Mouse (Mus musculus) liver, embryonic 13.5 days (tissue): Measurements from ENCODE around the gene Btd. TPM values are rescaled to one million over a fixed set of nuclear protein-coding genes. Genes with fewer than 3 reads are reported as not detected.

Source experiments
- ATAC-seq: fragments of 200-750 bp; cut with Nextera tagmentation; 2 replicates; pipeline ENCODE4 v1.8.0; 2017; ENCODE audit warnings: low read depth, mild to moderate bottlenecking, moderate number of reproducible peaks, moderate library complexity
- DNase-seq: peaks from one replicate; pipeline ENCODE4 v3.0.0; 2022
- H3K27ac ChIP-seq: fragments of 300-500 bp; sonication (generic); 2 replicates; pipeline ENCODE4 v1.5.1; 2015; ENCODE audit warnings: moderate library complexity, mild to moderate bottlenecking, inconsistent platforms
- H3K27me3 ChIP-seq: fragments of 300-500 bp; sonication (generic); 2 replicates; pipeline ENCODE4 v1.6.1; 2015; ENCODE audit warnings: mild to moderate bottlenecking, inconsistent platforms
- H3K36me3 ChIP-seq: fragments of 300-500 bp; sonication (generic); 2 replicates; pipeline ENCODE4 v1.6.1; 2015; ENCODE audit warnings: mild to moderate bottlenecking, inconsistent platforms
- H3K4me1 ChIP-seq: fragments of 300-500 bp; sonication (generic); replicated peaks from 2 replicates; pipeline ENCODE4 v1.6.1; 2015; ENCODE audit warnings: inconsistent platforms
- H3K4me2 ChIP-seq: fragments of 300-500 bp; sonication (generic); 2 replicates; pipeline ENCODE4 v1.6.1; 2015; ENCODE audit warnings: inconsistent platforms, mild to moderate bottlenecking, moderate library complexity
- H3K4me3 ChIP-seq: fragments of 300-500 bp; sonication (generic); replicated peaks from 2 replicates; pipeline ENCODE4 v1.5.1; 2015; ENCODE audit warnings: mild to moderate bottlenecking, inconsistent platforms
- H3K9ac ChIP-seq: fragments of 300-500 bp; sonication (generic); 2 replicates; pipeline ENCODE4 v1.6.1; 2015; ENCODE audit warnings: mild to moderate bottlenecking, inconsistent platforms
- H3K9me3 ChIP-seq: fragments of 300-500 bp; sonication (generic); replicated peaks from 2 replicates; pipeline ENCODE4 v1.6.1; 2016; ENCODE audit warnings: inconsistent platforms
- WGBS: fragments of 180-500 bp; shearing (Covaris S2); methylation state at CpG from one replicate; pipeline ENCODE4 v1.1.7; 2015; ENCODE audit not compliant: insufficient replicate concordance; 5-methylcytosine and 5-hydroxymethylcytosine counted together
- polyA plus RNA-seq: library from polyadenylated mRNA; unstranded; fragments of >200 nt; fragmentation: Nextera tagmentation; extraction: Ambion mirVana; gene quantifications from 2 replicates; pipeline ENCODE4 v1.2.1, GENCODE M21; 2015

Btd gene
- polyA plus RNA-seq, 1 experiment from 2014 or later = 8.9 TPM

DNA sequence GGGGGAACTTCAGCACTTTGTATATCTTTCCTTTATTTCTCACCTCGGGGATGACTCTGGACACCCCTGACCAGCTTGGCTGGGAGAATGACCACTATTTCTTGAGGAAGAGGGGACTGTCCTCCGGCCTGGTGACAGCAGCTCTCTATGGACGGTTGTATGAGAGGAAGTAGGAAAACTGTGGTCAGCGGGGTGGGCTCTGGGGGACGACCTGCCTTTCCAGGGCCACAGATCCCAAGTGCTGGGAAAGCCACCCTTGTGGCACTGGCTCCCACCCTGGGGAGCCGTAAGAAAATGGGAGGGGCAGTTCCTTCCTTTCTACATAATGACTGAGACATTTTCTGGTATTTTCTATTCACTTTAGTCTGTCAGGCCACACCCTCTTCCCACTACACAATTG lies 26.9 kb downstream of the Btd start:
- H3K27me3 ChIP-seq = no peaks in the 10 kb centered on the region
- ATAC-seq (no peak), DNase-seq (no peak)
- H3K9me3 ChIP-seq = no peaks in the 10 kb centered on the region
- no peak overlapping the region for H3K4me3 ChIP-seq
- H3K27ac ChIP-seq = no peak overlapping the region
- peaks cover 12% of the 10 kb centered on the region for H3K36me3 ChIP-seq
- 55% methylated on average over 6 of the region's 6 CpGs for WGBS
- H3K4me1 ChIP-seq = peaks cover 41% of the 10 kb centered on the region
- no peak overlapping the region for H3K4me2 ChIP-seq
- H3K9ac ChIP-seq = no peak overlapping the region

DNA sequence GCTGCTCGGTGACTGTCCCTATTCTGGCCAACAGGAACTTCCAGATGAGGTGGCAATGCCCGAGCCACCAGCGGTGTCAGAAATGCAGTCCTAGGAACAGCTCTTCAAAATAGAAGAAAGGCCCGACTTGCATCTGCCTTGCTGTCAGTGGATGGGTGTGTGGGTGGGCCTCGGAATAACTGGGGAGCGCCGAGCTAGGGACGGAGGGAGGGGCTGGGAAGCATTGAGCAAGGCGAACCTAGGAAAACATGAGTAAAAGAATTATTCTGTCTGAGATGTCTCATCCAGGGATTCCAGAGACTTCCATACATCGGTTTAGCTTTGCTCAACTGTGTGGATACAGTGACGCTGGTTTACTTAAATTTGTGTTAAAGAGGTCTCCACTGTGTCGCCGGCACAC lies 27.5 kb downstream of the Btd start:
- no peak for ATAC-seq
- Histone ChIP-seq H3K4me1 (peaks cover 35% of the 10 kb centered on the region), H3K4me2 (no peak overlapping the region), H3K9ac (no peak overlapping the region), H3K36me3 (peaks cover 12% of the 10 kb centered on the region), H3K27ac (no peak overlapping the region), H3K4me3 (no peak overlapping the region), H3K27me3 (no peaks in the 10 kb centered on the region), H3K9me3 (no peaks in the 10 kb centered on the region)
- DNase-seq = no peak
- WGBS = 72% methylated on average over 13 of the region's 13 CpGs

DNA sequence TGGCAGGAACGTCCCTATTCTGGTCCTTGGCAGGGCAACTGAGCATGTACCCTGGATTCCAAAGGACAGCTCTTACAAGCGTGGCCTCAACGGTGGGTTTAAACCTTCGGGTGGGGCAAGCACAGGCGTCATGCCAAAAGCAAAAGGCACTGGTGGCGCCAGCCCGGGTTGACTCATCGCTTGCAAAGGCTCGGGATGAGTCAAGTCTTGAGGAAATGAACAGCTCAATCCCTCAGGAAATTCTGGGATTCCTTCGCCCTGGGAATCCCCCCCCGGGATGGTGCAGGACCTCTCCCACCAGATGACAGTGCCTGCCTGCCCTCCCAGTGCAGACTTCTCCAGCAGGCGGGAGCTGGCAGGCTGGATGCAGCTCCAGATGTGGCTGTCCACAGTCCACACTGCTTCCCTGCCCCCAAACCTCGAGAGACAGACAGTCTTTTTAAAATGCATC lies 28.4 kb downstream of the Btd start:
- peaks cover 12% of the 10 kb centered on the region for H3K36me3 ChIP-seq
- 26% methylated on average over 13 of the region's 13 CpGs for WGBS
- H3K9me3 ChIP-seq = no peaks in the 10 kb centered on the region
- H3K27me3 ChIP-seq = no peaks in the 10 kb centered on the region
- no peak overlapping the region for H3K9ac ChIP-seq
- H3K27ac ChIP-seq = peak overlapping the region; percentile 69
- no peak overlapping the region; the same call in 1 of the 2 replicates for H3K4me3 ChIP-seq
- ATAC-seq (no peak), DNase-seq (no peak)
- H3K4me1 ChIP-seq = peaks cover 27% of the 10 kb centered on the region
- H3K4me2 ChIP-seq = peak overlapping the region; percentile 5; the same call in 1 of the 2 replicates

DNA sequence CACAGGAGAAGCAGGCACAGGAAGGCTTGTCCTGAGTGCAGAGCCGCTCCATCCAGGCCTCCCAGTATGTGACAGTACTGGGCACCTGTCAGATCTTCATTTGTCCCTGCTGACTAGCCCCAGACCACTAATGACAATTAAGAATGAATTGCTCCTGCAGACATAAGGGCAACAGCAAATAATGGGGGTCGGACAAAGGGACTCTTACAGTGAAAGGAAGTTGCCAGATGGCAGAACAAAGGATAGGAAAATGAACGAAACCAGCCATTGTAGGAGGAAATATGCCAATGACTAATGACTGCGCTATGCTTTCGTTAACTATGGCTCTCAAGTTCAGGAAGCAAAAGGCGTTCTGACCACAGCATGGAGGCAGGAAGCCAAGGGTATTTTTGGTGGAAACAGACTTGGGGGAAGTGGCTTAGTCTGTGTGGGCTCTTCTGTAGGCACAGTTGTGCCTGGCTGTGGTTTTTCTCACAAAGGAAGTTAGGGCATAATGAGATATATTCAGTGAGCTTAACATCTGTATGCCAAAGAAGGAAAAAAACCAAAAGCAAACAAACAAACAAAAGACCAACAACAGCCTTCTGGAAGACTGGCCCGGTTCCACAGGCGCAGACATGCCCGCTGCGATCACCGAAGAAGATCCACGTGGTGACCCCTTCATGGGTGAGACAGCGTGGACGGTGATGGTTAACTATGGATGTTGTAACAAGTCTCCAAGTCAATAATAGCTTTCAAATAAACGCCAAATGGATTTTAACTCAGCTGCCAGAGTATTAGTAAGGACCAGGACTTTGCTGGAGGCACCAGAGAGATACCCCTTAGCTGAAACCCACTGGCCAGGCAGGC lies 29.0 kb downstream of the Btd start:
- ATAC-seq (no peak), DNase-seq (no peak)
- no peaks in the 10 kb centered on the region for H3K9me3 ChIP-seq
- H3K36me3 ChIP-seq = peaks cover 12% of the 10 kb centered on the region
- WGBS = 34% methylated on average over 15 of the region's 15 CpGs
- H3K27ac ChIP-seq = peak overlapping the region; percentile 69
- peaks cover 20% of the 10 kb centered on the region for H3K4me1 ChIP-seq
- no peaks in the 10 kb centered on the region for H3K27me3 ChIP-seq
- H3K4me2 ChIP-seq = peak overlapping the region; percentile 5; the same call in 1 of the 2 replicates
- H3K9ac ChIP-seq = no peak overlapping the region
- H3K4me3 ChIP-seq = no peak overlapping the region

DNA sequence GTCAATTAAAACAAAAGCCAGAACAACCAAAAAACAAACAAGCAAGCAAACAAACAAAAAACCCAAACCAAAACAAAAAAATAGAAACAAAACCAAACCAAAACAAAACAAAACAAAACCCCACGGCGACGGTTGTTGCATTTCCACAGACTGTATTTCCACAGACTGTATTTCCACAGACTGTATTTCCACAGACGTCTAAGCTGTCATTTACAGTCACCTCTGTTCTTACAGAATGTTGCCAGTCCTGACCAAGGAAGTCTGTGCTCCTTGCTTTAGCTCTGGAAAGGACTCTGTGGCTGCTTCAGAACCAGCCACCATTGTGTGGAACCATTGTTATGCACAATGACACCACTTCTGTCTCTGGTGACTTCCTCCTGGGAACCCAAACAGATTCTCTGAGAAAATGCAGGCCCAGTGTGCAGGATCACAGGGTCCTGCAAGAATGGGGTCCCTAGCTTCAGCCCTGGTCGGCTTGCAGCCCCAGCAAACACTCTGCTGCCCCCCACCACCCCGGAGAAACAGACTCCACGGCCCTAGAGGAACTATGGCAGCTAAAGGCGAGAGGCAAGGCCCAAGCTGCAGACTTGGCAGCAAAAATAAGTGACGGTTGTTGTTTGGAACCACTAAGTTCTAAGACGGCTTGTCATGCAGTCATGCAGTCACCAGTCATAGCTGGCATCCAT lies 30.9 kb downstream of the Btd start:
- DNase-seq (no peak), ATAC-seq (no peak)
- no peaks in the 10 kb centered on the region for H3K9me3 ChIP-seq
- peaks cover 11% of the 10 kb centered on the region for H3K36me3 ChIP-seq
- no peaks in the 10 kb centered on the region for H3K27me3 ChIP-seq
- no peak overlapping the region for H3K9ac ChIP-seq
- H3K4me1 ChIP-seq = peaks cover 16% of the 10 kb centered on the region
- no peak overlapping the region for H3K27ac ChIP-seq
- H3K4me2 ChIP-seq = no peak overlapping the region
- WGBS = 63% methylated on average over 10 of the region's 10 CpGs
- no peak overlapping the region for H3K4me3 ChIP-seq

DNA sequence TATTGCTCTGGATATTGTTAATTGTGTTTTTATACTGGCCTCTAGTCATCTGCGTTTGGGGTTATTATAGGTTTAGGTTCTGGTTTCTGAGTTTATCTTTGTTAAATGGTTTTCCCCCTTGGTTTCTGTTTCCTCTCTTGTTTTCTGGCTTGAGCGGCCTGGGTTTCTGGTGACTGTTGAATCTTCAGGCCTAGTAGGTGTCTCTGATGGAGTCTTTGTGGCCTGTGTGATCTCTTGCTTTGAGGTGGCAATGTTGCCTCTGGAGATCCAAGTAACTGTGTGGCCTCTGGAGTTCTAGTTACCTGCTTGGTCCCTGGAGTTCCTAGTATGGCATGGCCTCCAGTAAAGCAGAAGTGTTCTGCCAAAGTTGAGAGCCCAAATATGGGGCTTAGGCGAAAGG lies 39.8 kb downstream of the Btd start:
- H3K9ac ChIP-seq = no peak overlapping the region
- H3K4me1 ChIP-seq = peaks cover 15% of the 10 kb centered on the region
- DNase-seq = no peak
- H3K27me3 ChIP-seq = no peaks in the 10 kb centered on the region
- no peak overlapping the region for H3K4me2 ChIP-seq
- no peaks in the 10 kb centered on the region for H3K36me3 ChIP-seq
- H3K4me3 ChIP-seq = no peak overlapping the region
- 52% methylated on average over 3 of the region's 3 CpGs for WGBS
- H3K27ac ChIP-seq = no peak overlapping the region
- H3K9me3 ChIP-seq = no peaks in the 10 kb centered on the region
- no peak for ATAC-seq

DNA sequence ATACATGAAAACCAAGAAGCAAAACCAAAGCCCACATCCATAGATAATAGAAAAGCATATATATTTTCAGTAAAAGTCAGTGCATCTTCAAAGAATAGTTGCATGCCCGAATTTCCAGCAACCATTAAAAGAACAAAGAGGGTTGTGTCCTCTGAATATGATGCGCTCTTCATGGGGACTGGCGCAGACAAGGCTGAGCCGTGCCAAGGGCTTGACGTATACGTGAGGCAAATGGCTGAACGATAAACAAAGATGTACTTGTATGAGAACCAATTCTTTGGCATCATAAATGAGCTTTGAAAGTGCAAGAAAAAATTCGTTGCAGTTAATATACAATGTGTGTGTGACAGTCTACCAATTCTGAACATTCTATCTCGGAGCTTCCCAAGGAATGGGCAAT lies 40.5 kb downstream of the Btd start:
- no peaks in the 10 kb centered on the region for H3K9me3 ChIP-seq
- no peaks in the 10 kb centered on the region for H3K27me3 ChIP-seq
- DNase-seq (no peak), ATAC-seq (no peak)
- no peak overlapping the region for H3K4me2 ChIP-seq
- no peak overlapping the region for H3K9ac ChIP-seq
- H3K27ac ChIP-seq = no peak overlapping the region
- H3K4me3 ChIP-seq = no peak overlapping the region
- 75% methylated on average over 9 of the region's 9 CpGs for WGBS
- no peaks in the 10 kb centered on the region for H3K36me3 ChIP-seq
- peaks cover 16% of the 10 kb centered on the region for H3K4me1 ChIP-seq

DNA sequence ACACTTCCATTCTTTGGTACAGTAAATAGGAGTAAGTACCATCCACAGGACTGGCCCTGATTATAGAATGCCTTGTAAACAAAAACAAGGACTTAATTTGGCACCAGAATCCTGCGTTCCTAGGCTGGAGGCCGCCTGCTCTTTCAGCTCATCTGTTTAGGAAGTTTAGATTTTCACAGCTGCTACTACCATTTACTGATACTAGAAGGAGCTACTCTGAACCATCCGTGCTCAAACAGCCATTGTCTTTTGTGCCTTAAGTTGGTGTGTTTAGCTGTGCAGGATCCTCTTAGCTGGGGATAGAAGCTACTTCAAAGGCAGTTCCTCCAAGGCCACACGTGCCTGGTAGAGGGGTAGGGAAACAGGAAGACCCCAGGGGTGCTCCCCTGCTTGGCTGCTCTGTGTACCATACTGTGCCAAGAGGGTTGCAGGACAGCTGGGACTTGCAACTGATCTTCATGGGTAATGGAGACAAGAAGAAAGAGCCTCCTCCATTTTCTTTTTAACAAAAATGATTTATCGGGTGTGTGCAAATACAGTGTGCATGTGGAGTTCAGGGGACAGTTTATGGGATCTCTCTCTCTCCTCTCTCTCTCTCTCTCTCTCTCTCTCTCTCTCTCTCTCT lies 41.2 kb downstream of the Btd start:
- no peak overlapping the region for H3K9ac ChIP-seq
- no peaks in the 10 kb centered on the region for H3K36me3 ChIP-seq
- H3K27me3 ChIP-seq = no peaks in the 10 kb centered on the region
- peaks cover 16% of the 10 kb centered on the region for H3K4me1 ChIP-seq
- H3K27ac ChIP-seq = no peak overlapping the region
- H3K4me2 ChIP-seq = no peak overlapping the region
- no peaks in the 10 kb centered on the region for H3K9me3 ChIP-seq
- DNase-seq (no peak), ATAC-seq (no peak)
- 55% methylated on average over 5 of the region's 5 CpGs for WGBS
- no peak overlapping the region for H3K4me3 ChIP-seq

DNA sequence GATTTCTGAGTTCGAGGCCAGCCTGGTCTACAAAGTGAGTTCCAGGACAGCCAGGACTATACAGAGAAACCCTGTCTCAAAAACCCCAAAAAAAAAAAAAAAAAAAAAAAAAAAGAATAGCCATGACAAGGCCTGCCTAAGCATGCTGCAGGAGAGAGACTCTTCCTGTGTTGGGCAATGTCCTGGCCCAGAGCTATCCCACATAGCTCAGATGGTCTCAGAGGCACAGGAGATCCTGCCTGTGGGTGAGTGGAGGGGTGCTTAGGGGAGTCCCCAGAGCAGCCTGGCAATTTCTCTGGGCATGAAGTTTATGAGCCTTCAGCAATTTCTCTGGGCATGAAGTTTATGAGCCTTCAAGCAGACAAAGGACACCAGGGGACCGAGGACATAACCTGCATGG lies 42.8 kb downstream of the Btd start:
- Histone ChIP-seq H3K4me2 (no peak overlapping the region), H3K27me3 (no peaks in the 10 kb centered on the region), H3K9ac (no peak overlapping the region), H3K9me3 (no peaks in the 10 kb centered on the region), H3K4me1 (peaks cover 16% of the 10 kb centered on the region), H3K36me3 (no peaks in the 10 kb centered on the region), H3K27ac (no peak overlapping the region), H3K4me3 (no peak overlapping the region)
- no peak for ATAC-seq
- DNase-seq = no peak
- 66% methylated on average over 2 of the region's 2 CpGs for WGBS

DNA sequence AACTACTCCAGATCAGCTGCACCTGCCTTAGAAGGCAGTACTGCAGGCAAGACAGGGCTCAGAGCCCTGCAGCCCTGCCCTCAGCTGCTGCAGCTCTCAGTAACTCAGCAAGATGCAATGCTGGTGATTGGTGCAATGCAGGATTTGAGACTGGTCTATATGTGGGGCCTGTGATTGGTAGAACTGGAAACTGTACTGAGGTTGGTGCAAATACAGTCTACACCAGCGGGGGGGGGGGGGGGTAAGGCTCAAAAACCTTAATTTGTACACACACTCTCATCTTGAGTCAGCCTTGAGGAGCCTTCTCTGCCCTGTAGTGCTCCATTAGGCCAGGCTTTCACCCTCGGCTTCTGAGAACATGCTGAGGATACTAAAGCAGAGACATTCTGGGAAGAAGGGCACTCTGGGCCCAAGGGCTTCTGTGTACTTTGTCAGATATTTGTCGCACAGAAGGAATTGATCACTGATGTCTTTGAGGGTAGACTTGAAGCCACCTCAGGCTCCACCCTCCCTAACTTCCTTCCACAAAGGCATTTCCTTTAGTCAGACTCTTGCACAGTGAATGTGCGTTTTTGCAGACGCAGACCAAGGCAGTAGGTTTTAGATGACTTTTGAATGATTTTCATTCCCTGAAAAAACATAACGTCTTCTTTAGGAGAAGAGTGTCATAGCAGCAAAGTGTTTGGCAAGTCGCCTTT lies 43.7 kb downstream of the Btd start:
- no peak for DNase-seq
- ATAC-seq = no peak
- no peaks in the 10 kb centered on the region for H3K27me3 ChIP-seq
- no peak overlapping the region for H3K9ac ChIP-seq
- no peaks in the 10 kb centered on the region for H3K9me3 ChIP-seq
- no peak overlapping the region for H3K4me3 ChIP-seq
- H3K4me2 ChIP-seq = no peak overlapping the region
- H3K4me1 ChIP-seq = peaks cover 16% of the 10 kb centered on the region
- no peak overlapping the region for H3K27ac ChIP-seq
- H3K36me3 ChIP-seq = no peaks in the 10 kb centered on the region
- WGBS = 19% methylated on average over 7 of the region's 7 CpGs

DNA sequence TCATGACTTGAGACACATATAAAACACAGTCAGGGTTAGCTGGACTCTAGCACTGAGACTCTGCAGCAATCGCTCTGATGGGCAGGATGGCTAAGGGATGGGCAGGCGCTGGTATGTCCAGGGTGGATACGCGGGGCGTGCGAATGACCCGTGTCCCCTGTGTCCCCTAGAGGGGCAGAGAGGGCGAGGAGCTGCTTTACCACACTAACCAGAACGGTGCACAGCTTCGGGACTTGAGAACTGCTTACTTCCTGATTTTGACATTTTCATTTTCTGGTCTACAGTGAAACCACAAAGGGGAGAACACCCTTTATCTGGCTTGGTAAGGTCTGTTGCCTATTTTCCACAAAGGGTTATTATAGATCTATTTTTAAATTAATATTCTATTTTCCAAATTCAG lies 44.9 kb downstream of the Btd start:
- Histone ChIP-seq H3K9ac (no peak overlapping the region), H3K4me1 (peaks cover 16% of the 10 kb centered on the region), H3K4me2 (peak overlapping the region; percentile 34; the same call in 1 of the 2 replicates), H3K9me3 (no peaks in the 10 kb centered on the region), H3K27me3 (no peaks in the 10 kb centered on the region), H3K27ac (peak overlapping the region; percentile 20; the same call in 1 of the 2 replicates), H3K4me3 (no peak overlapping the region), H3K36me3 (no peaks in the 10 kb centered on the region)
- DNase-seq (no peak), ATAC-seq (no peak)
- WGBS = 24% methylated on average over 10 of the region's 10 CpGs
